Mouse (Mus musculus): Measurements from ENCODE around the gene Rgs6.

DNA sequence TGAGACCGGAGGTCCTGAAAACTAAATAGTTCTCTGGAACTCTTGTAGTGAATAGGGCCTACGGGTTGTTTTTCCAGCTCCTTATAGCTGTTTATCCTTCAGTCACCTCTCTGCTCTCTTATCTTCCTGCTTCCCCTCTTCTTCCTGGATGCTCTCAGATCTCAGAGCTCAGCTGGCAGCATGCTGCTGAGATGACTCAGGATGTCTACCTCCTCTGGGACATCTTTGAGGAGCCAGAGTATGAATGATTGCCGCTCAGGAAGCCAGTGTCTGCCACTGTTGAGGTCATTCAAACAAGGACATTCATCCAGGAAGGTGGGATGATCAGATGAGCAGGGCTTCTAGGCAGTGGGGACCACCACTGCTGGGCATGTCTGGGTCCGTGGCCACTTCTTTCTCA is 498.9 kb downstream of the Rgs6 start:
- TF ChIP-seq CTCF (conservative IDR thresholded peaks at IDR 0.05; ENCODE audit: insufficient read depth, insufficient read length, low read depth, low read length) (no peak), POLR2A (IDR thresholded peaks at IDR 0.05; ENCODE audit: low read depth, low read length) (no peak)

All from kidney, adult 2 months (tissue).